Mouse (Mus musculus): ENCODE data around the gene Sugp2. TPM values are rescaled to one million over a fixed set of nuclear protein-coding genes. Genes with fewer than 3 reads are reported as not detected.

Gene Sugp2
- polyA plus RNA-seq, 1 experiment, result 31.6 TPM

DNA sequence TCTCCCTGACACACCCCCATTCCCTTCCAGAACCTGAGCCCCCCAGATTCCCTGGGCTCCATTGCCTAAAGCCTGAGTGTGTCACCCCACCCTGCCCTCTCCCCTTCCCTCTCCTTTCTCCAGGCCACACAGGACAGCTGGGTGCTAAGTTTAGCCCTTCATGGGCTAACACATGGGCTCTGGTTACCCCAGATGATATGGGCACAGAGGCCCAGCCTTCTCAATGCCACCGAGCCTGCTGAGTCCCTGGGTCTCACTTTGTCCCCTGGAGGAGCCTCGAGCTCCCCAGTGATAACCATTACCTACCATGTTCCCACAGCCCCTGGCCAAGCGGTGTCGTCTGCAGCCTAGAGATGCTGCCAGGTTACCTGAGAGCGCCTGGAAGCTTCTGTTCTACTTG lies 83.8 kb downstream of the Sugp2 start:
- TF ChIP-seq FLI1 (IDR thresholded peaks at IDR 0.05; ENCODE audit: low read length) (no peak), GATA1 (IDR thresholded peaks at IDR 0.05; ENCODE audit: borderline replicate concordance, low read length) (no peak)
- Histone ChIP-seq H3K27me3 (replicated peaks) (peaks cover 70% of the 10 kb centered on the region), H3K4me3 (replicated peaks) (no peak overlapping the region), H3K4me1 (peaks cover 38% of the 10 kb centered on the region), H3K9me3 (no peaks in the 10 kb centered on the region), H3K36me3 (replicated peaks; ENCODE audit: low read length) (peaks cover 13% of the 10 kb centered on the region)

- Histone ChIP-seq H3K36me3 (replicated peaks; ENCODE audit: low read length) (no peaks in the 10 kb centered on the region), H3K27me3 (replicated peaks) (peaks cover 36% of the 10 kb centered on the region), H3K4me3 (replicated peaks) (no peak overlapping the region), H3K9me3 (no peaks in the 10 kb centered on the region), H3K4me1 (peaks cover 42% of the 10 kb centered on the region)
- TF ChIP-seq FLI1 (IDR thresholded peaks at IDR 0.05; ENCODE audit: low read length) (no peak), GATA1 (IDR thresholded peaks at IDR 0.05; ENCODE audit: borderline replicate concordance, low read length) (no peak)
These were observed 89.7 kb downstream of the Sugp2 start for GRCm38 (mm10) chr8:70323716-70324115.

- H3K27me3 ChIP-seq (replicated peaks), result peaks cover 7% of the 10 kb centered on the region
- peaks cover 55% of the 10 kb centered on the region for H3K4me1 ChIP-seq
- H3K4me3 ChIP-seq (replicated peaks), result peak overlapping the region; percentile 56
- H3K36me3 ChIP-seq (replicated peaks; ENCODE audit: low read length), result peaks cover 31% of the 10 kb centered on the region
- TF ChIP-seq FLI1 (IDR thresholded peaks at IDR 0.05; ENCODE audit: low read length) (no peak), GATA1 (IDR thresholded peaks at IDR 0.05; ENCODE audit: borderline replicate concordance, low read length) (peak; percentile 34; the same call in 1 of the 3 replicates)
- H3K9me3 ChIP-seq, result peaks cover 8% of the 10 kb centered on the region; the same call in 1 of the 2 replicates
These were observed 93.5 kb downstream of the Sugp2 start for GRCm38 (mm10) chr8:70327512-70327911.

- Histone ChIP-seq H3K36me3 (replicated peaks; ENCODE audit: low read length) (peaks cover 49% of the 10 kb centered on the region), H3K4me1 (peaks cover 43% of the 10 kb centered on the region), H3K4me3 (replicated peaks) (peak within 1 kb of the TSS; percentile 40), H3K9me3 (peaks cover 11% of the 10 kb centered on the region; the same call in 1 of the 2 replicates), H3K27me3 (replicated peaks) (no peaks in the 10 kb centered on the region)
- TF ChIP-seq GATA1 (IDR thresholded peaks at IDR 0.05; ENCODE audit: borderline replicate concordance, low read length) (no peak), FLI1 (IDR thresholded peaks at IDR 0.05; ENCODE audit: low read length) (no peak)
These were observed 95.3 kb downstream of the Sugp2 start, which contains the start of gene Gdf1 for GRCm38 (mm10) chr8:70329124-70329834. TSS of gene Gdf1 (plus strand) at chr8:70329817.

Other genes starting within 250 kb of the Sugp2 start
- gene Gatad2a, start 237.8 kb upstream of the Sugp2 start, polyA plus RNA-seq (2012; ENCODE audit: insufficient read depth, low replicate concordance), result 83.9 and 88.5 TPM in 2 replicates
- 6.5 and 11.5 TPM in 2 replicates for gene Mau2, start 191.5 kb upstream of the Sugp2 start, polyA plus RNA-seq (2012; ENCODE audit: insufficient read depth, low replicate concordance)
- 38.9 and 42.3 TPM in 2 replicates for gene Sugp1, start 191.4 kb upstream of the Sugp2 start, polyA plus RNA-seq (2012; ENCODE audit: insufficient read depth, low replicate concordance)
- gene Tm6sf2, start 161.3 kb upstream of the Sugp2 start, polyA plus RNA-seq (2012; ENCODE audit: insufficient read depth, low replicate concordance), result 0.34 TPM in 1 of 2 replicates, not detected in the other
- not detected in 2 replicates for gene Hapln4, start 150.8 kb upstream of the Sugp2 start, polyA plus RNA-seq (2012; ENCODE audit: insufficient read depth, low replicate concordance)
- not detected in 2 replicates for gene Ncan, start 113.4 kb upstream of the Sugp2 start, polyA plus RNA-seq (2012; ENCODE audit: insufficient read depth, low replicate concordance)
- 14.3 TPM in 1 of 2 replicates, not detected in the other for gene Nr2c2ap, start 102.9 kb upstream of the Sugp2 start, polyA plus RNA-seq (2012; ENCODE audit: insufficient read depth, low replicate concordance)
- 8.9 and 18.5 TPM in 2 replicates for gene Rfxank, start 95.1 kb upstream of the Sugp2 start, polyA plus RNA-seq (2012; ENCODE audit: insufficient read depth, low replicate concordance)
- gene Borcs8, start 94.7 kb upstream of the Sugp2 start, polyA plus RNA-seq (2012; ENCODE audit: insufficient read depth, low replicate concordance), result 20.7 and 53.5 TPM in 2 replicates
- gene Mef2b, start 94.5 kb upstream of the Sugp2 start, polyA plus RNA-seq (2012; ENCODE audit: insufficient read depth, low replicate concordance), result 1.3 and 1.9 TPM in 2 replicates
- gene Tmem161a, start 61.9 kb upstream of the Sugp2 start, polyA plus RNA-seq (2012; ENCODE audit: insufficient read depth, low replicate concordance), result 63.2 and 162 TPM in 2 replicates
- gene Slc25a42, start 21.9 kb upstream of the Sugp2 start, polyA plus RNA-seq (2012; ENCODE audit: insufficient read depth, low replicate concordance), result 5.0 and 5.5 TPM in 2 replicates
- gene Armc6, start 240 bp downstream of the Sugp2 start, polyA plus RNA-seq (2012; ENCODE audit: insufficient read depth, low replicate concordance), result 22.2 and 27.8 TPM in 2 replicates
- 192 and 246 TPM in 2 replicates for gene Homer3, start 48.6 kb downstream of the Sugp2 start, polyA plus RNA-seq (2012; ENCODE audit: insufficient read depth, low replicate concordance)
- 29.5 and 36.4 TPM in 2 replicates for gene Ddx49, start 68.3 kb downstream of the Sugp2 start, polyA plus RNA-seq (2012; ENCODE audit: insufficient read depth, low replicate concordance)
- gene Cope, start 68.3 kb downstream of the Sugp2 start, polyA plus RNA-seq (2012; ENCODE audit: insufficient read depth, low replicate concordance), result 335 and 566 TPM in 2 replicates
- 0.55 and 1.8 TPM in 2 replicates for gene Cers1, start 81.5 kb downstream of the Sugp2 start, polyA plus RNA-seq (2012; ENCODE audit: insufficient read depth, low replicate concordance)
- 0.26 TPM in 1 of 2 replicates, not detected in the other for gene Gdf1, start 95.6 kb downstream of the Sugp2 start, polyA plus RNA-seq (2012; ENCODE audit: insufficient read depth, low replicate concordance)
- gene Upf1, start 119.1 kb downstream of the Sugp2 start, polyA plus RNA-seq (2012; ENCODE audit: insufficient read depth, low replicate concordance), result 75.0 and 100 TPM in 2 replicates
- 0.27 TPM in 1 of 2 replicates, not detected in the other for gene Comp, start 139.3 kb downstream of the Sugp2 start, polyA plus RNA-seq (2012; ENCODE audit: insufficient read depth, low replicate concordance)
- gene Crtc1, start 205.4 kb downstream of the Sugp2 start, polyA plus RNA-seq (2012; ENCODE audit: insufficient read depth, low replicate concordance), result 17.9 and 34.0 TPM in 2 replicates
- 10.3 and 19.1 TPM in 2 replicates for gene Klhl26, start 242.7 kb downstream of the Sugp2 start, polyA plus RNA-seq (2012; ENCODE audit: insufficient read depth, low replicate concordance)